Mouse (Mus musculus) retina, embryonic 14.5 days (tissue): Measurements from ENCODE around the gene Gm11541.

ENCODE experiments used
- DNase-seq: peaks from one replicate; pipeline ENCODE4 v3.0.0-alpha.2; 2015; ENCODE audit warnings: low spot score

Gm11541 gene

DNA sequence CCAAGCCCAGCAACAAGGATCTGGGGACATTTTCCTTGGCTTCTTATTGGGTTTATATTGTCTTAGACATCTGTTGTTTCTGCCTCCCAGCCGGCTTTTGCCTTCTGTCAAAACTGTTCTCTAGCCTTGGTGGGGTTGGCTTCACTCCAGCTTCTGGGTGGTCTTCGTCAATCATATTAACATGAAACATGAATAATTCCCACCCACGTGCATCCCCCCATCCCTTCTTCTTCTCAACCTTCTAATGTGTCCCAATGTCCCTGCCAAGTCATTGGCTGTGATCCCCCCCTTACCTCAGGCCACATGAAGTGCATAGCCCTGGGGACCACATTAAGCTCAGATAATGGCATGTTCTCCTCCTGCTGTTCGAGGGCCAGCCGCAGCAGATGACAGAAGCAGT lies at the start of gene Gm11541:
TSS of gene Gm11541 (minus strand) at position 28 of the 400 bp plus-strand sequence.
- peak; percentile 39 for DNase-seq

DNA sequence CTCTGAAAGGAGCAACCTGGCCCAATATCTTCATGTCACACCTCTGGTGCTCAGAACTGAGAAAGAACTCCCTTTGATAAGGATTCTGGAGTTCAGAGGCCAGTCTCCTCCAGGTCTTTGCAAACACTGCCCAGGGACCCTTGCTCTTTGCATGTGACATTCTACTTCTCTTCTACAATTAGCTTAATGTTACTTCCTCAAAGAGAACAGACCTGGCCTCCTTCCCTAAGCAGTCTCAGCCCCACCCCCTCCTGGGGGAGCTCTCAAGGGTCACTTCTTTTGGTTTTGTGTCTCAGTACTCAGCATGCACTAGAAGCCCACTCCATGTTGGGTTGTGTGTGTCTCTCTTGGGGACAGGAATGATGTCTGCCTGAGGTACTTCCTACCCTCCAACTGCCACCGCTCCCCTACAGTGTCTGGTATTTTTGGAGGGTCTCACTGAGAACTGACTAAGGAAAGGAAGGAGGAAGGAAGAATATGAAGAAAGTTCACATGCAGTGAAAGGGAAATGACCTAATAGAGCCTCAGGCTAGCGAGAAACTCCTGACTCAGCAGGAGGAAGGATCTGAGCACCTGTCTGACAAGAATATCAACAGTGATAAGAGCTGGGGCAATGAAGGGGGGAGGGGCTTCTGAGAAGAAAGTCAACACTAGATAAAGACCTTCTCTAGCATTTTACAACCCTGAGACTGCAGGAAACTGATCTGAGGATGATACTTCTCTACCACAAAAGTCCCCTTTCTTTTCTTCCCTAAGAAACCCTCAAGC lies 48.8 kb upstream of the Gm11541 start:
- DNase-seq, result no peak

DNA sequence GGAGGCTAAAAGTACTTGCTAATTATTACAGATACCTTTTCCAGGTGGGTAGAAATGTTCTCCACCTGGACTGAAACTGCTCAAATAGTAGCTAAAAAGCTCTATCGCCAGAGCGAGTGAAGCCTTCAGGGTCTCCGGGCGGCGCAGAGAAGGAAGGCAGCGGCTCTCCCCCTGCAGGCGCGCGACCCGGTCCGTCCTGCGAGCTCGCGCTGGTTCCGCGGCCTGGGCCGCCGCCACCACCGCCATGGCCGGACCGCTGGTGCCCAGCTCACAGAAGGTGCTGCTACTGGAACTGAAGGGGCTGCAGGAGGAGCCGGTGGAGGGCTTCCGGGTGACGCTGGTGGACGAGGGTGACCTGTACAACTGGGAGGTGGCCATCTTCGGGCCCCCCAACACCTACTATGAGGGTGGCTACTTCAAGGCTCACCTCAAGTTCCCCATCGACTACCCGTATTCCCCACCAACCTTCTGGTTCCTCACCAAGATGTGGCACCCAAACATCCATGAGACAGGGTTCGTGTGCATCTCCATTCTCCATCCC lies 37.5 kb upstream of the Gm11541 start, which contains the start of gene Cdc34b:
TSS of gene Cdc34b (plus strand) at position 51 of the 541 bp plus-strand sequence.
- no peak for DNase-seq

DNA sequence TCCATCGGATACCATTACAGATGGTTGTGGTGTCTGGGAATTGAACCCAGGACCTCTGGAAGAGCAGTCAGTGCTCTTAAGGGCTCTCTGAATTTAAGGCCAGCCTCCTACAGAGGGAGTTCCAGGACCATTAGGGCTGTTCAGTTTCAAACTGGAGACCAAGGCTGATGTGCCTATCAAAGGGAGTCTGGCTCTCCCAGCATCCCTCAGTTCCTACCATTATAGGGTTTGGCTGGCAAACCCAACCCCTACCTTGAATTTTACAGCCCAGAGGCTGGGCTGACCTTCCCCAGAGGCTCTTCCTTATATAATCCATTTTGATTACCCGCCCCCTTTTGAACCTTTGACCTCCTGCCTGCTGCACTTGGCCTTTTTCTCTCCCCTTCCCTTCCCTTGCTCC lies 31.4 kb upstream of the Gm11541 start:
- no peak for DNase-seq

DNA sequence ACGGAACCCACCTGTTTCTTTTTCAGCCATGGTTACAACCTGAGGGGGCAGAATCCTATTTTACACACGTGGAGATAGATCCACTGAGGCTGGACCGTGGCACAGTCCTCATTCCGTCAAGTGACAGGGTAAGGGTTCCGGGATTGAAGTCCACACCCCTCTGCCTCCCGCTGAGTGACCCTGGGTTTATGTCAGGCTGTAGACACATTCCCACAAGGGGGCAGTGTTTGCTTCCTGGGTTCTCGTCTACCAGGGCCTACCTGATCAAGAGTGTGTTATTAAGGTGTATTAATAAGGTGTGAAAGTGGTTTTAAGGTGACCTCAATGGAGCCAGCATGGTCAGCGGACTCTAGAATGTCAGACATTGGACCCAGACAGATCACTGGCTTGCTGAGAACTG lies 28.5 kb upstream of the Gm11541 start:
- peak; percentile 47 for DNase-seq

DNA sequence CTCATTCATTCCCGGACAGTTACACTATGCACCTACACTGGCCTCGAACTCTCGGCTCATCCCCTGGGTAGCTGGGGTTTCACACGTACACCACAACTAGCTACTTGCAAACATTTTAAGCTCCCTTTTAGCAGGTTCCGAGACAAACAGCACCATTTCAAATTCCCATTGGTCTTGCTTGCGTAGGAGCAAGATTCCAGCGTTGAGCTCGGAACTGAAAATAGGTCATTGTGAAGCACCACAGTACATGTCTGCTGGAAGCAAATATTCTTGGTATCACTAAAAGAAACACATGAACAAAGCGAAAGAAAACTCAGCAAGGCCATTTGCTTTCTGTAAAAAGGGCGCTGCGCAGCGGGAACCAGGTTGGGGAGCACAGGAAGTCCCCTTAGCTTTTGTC lies 26.9 kb upstream of the Gm11541 start:
- DNase-seq, result no peak

DNA sequence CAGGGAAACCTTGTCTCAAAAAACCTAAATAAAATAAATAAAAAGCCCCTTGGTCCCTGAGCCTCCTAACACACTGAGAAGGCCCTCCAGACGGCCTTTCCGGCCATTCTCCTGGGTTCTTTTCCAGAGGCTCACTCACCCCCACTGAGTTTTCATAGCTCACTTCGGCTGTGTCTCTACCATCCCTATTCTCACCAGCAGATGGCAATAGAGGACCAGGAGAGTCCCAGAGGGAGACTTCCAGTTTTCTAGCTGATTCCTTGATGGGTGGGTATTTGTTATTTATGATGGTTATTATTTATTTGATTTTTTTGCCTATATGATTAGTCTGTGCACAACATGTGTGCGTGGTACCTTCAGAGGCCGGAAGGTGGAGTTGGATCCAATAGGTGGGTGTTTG lies 26.0 kb upstream of the Gm11541 start:
- peak; percentile 86 for DNase-seq

DNA sequence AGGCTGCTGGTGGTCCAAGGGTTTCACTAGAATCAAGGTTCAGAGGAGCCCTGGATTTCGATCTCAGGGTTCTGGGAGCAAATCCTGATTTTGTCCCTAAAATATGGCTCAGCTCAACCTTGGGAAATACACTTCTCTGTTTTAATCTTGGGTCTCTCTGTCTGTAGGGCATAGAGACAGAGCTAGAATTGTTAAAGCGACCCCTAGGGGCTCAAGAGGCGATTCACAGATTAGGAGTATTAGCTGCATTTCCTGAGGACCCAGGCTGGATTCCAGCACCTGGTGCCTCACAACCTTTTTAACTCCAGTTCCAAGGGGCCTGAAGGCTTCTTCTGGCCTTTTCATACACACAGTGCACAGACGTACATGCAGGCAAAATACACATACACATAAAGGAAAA lies 25.3 kb upstream of the Gm11541 start:
- peak; percentile 44 for DNase-seq

DNA sequence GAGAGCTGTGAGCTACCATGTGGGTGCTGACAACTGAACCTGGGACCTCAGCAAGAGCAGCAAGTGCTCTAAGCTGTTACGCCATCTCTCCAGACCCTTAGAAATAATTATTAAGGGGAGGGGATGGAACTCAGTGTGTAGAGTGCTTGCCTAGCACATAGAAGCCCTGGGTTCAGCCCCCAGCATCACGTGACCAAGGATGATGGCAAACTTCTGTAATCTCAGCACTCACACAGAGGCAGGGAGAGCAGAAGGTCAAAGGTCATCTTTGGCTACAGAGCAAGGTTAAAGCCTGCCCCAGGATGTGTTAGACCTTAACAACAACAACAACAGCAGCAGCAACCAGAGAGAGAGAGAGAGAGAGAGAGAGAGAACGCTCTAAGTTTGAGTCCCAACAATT lies 24.2 kb upstream of the Gm11541 start:
- DNase-seq, result no peak

DNA sequence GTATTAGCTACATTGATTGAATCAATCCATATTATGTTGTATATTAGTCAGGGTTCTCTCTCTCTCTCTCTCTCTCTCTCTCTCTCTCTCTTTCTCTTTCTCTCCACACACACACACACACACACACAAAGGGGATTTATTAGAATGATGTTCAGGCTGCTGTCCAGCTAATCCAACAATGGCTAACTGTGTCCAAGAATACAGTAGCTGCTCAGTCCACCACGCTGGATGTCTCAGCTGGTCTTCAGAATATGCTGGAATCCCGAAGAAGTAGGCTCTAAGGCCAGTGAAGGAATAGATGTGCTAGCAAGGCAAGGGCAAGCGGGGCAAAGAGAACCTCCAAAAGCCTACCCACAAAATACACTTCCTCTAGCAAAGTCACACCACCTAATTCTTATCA lies 23.0 kb upstream of the Gm11541 start:
- no peak for DNase-seq

DNA sequence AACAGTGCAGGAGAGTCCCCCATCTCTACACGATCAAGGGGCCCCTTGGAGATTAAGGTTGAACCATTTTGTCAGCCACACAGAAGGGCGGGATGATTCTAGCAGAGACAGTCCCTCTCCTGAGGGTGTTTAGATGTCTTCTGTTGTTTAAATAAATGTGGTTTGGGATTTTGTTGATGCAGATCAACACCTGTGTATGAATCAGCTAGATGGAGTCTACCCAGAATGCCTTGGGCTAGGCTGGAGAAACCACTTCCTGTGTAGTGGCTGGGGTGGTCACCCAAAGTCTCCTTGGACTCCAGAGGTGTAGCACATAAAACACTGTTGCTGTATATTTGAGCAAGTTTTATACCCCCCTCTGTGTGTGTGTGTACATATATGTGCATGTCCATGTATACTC lies 14.9 kb upstream of the Gm11541 start:
- no peak for DNase-seq

DNA sequence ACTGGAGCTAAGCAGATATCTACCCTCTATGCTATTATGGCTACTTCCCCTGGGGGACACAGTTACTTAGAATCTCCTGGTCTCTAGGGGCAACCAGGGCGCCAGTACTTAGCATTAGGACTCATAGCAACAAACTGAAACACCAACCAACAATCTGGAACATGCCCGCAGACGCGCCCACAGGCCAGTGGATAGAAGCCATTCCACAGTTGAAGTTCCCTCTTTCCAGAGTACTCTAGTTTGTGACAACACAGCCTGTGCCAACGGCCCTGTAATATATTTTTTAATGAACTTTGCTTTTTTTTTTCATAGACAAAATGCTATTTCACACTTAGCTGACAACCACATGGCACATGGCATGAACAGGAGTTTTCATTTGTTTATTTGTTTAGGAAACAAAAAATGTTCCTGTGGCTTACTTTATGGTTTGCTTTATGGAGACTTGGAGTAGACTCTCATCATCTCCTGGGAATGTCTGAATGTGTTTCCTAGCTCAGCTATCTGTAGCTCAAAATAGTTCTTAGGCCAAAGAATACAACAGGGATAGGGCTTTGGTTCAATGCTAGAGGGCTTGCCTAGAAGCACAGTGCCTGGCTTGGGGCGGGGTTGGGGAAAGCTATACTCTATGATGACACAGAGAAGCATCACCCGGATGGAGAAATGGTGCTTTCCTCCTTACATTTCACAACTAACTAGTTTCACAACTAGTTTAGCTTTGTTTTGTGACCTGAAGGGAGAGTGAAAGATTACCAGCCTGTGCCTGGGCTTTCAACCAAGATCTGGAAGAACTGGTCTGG lies 14.0 kb upstream of the Gm11541 start:
- DNase-seq, result no peak

DNA sequence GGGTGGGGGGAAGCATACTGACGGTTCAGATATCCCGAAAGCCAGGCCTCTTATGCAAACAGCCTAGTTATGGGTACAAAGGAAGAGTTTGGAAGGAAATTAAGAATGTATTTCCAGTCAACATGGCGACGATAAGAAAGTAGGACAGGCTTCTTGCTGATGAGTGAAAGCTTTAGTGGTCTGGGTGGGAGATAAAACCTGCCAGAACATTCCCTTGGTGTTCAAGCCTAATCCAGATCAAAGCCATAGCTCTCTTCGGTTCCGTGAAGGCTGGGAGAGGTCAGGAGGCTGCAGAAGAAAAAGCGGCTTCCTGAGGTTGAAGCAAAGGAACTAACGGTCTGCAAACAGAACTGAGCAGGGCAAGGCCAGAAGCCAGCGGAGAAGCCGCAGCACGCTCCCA lies 12.9 kb upstream of the Gm11541 start:
- peak; percentile 52 for DNase-seq

DNA sequence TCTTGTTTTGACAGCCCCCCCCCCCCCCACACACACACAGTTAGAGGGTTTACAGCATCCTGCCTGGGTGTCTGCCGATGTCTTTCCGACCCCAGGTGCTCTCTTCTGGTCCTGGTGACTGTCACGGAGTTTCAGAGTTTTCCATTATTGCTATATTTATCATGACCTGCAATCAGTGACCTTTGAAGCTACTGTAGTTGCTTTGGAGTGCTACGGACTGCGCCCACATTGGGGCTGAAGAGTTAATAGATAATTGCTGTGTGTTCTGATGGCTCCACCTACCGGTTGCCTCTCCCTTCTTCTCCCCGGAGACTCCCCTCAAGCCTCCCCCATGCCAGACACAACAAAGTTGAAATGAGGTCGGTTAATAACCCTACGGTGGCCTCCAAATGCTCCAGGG lies 12.5 kb upstream of the Gm11541 start:
- DNase-seq, result peak; percentile 84

DNA sequence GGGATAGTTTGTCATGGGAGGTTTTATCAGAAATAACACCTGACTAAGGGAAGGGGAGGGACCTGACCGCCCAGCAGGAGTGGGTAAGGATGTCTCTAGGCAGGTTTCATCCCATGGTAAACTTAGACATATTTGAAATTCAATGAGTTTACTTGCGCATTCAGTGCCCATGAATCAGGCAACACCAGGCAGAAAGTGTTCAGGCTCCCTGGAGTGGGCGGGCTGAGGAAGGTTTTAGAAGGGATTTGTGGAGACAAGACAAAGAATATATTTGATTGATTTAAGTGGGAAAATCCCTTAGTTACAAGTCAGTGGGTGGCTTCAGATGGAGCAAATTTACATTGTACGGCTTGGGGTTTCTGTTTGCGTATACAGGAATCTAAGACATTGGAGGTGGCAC lies 11.3 kb upstream of the Gm11541 start:
- DNase-seq, result no peak

DNA sequence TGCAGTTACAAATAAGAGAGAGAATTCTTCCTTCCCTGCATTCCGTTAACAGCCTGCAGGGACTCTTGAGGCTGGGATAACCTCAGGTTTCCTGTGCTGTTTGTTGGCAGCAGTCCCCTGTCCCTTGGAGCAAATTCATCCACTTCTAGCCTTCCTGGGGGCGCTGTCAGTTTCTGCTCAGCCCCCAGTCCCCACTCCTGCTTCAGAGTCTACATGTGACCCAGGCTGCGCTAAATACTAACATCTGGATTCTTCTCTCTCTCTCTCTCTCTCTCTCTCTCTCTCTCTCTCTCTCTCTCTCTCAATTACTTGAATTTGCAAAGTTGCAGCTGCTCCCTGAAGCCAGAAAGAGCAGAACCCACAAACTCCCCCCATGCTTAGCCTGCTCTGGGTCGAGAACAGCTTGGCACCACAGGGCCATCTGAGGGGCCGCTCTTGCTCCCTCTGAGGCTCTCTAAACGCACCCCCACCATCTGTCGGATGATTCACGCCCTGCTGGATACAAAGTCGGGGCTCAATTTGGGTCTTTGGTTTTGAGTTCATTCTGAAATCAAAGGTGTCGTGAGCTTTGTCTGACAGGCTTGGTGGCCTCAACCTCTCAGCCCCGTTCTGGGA lies 9.1 kb upstream of the Gm11541 start:
- no peak for DNase-seq

DNA sequence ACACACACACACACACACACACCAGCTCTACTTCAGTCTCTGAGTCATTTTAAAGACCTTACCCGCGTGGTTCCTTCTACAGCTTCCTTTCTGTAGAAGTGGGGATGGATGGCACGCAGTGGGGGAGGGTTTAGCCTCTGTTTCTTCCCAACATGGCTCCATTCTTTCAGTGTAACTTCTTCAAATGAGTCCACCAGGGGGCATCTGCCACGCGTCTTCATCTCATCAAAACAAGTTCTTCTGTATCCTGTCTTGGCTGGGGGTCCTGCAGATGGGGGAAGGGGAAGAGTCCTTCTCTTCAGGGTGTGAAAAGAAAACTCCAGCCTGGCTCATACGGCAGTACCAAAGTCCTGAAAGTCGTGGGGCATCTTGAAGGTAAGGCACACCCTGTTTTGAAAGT lies 279 bp downstream of the Gm11541 start:
- DNase-seq, result no peak

DNA sequence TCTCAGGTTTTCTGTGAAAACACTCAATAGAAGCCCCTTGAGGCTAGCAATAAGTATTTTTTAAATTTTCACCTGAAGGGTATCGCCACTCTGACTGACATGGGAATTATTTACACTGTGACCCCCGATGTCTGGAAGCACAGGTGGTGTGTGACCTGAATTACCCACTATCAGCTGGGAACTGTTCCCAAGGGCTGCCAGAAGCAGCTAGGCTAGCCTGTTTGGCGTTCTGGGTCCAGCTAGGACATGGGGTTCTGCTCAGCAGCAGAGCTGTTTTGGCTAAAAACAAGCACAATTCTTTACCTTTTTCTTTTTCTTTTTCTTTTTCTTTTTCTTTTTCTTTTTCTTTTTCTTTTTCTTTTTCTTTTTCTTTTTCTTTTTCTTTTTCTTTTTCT lies 2.1 kb downstream of the Gm11541 start:
- DNase-seq, result no peak

DNA sequence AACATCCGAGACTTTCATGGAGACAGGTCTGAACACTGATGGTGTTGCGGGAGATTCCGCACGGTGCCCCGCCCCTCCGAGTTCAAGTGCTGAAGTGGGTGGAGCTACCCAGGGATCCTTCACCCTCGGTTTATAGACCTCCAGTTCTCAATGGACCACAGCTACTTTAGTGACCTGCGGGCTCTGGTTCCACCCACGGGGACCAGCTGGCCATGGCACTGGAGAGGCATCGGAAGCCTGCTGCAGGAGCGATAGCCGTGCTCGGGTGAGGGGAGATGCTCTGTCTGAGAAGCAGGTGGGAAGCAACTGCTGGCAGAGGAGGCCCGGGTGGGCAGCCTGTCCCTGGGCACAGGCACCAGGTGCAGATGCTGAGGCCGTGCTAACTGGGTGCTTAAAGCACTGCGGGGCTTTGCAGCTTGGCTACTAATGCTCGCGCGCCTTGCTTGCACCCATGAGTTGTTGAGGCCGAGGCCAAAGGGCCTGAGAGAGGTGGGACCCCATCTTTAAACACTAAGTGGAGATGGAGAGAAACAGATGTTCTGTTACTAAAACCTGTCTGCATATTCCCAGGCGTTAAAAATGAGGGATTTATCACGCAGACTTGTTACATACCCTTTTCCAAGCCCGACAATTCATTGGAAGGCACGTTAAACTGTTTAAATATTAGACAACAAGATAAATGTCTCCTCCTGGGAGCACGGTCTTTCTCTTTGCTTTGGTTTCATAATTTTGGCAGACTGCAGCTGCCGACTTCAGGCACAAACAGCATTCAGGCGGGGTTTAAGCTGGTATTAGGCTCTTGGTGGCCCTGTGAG lies 2.7 kb downstream of the Gm11541 start:
- DNase-seq, result no peak

DNA sequence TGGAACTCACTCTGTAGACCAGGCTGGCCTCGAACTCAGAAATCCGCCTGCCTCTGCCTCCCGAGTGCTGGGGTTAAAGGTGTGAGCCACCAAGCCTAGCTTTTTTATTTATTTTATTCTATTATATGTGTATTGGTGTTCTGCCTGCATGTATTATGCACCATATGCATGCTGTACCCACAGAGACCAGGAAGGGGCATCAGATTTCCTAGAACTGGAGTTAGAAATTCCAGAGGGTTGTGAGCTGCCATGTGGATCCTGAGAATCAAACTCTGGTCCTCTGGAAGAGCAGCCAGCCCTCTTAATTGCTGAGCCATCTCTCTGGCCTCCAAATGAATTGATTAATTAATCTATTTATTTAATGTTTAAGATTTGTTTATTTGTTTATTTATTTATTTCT lies 4.9 kb downstream of the Gm11541 start:
- no peak for DNase-seq

DNA sequence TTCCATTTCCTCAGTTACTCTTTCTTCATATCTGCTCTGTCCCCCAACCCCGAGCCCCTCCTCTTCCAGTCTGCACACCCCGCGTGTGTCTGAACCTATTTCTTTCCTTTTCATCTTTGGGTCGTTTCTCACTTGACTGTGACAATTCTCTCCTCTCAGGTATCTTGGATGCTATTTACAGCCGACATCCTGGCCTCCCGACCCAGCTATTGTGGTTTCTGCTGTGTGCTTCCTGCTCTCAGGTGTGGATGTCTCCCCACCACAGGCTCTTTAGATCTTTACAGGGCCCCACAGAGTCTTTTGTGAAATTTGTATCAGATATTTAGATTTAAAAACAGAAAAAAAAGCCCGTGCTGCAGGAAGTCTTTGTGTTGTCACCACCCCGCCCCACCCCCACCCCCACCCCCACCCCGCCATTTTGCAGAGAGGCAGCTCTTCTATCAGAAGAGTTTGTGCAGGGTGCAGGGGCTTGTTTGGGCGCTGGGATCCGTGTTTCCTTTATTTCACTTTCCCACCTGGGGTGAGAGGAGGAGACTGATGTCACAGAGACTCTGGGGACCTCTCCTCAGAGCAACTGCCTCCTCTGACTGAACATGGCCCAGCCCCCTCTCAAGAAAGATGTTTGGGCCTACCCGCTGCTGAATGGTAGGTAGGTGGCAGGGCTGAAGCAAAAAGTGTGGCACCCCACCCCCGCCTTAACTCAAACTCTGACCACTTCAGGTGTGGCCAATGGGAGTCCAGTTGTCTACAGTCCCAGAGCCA lies 6.4 kb downstream of the Gm11541 start:
- no peak for DNase-seq
